Mouse (Mus musculus) left cerebral cortex, postnatal 14 days (tissue): ENCODE measurements around the gene Gm20821. TPM values are rescaled to one million over a fixed set of nuclear protein-coding genes. Genes with fewer than 3 reads are reported as not detected.
"Not testable (repeated sequence)": the region's sequence is repeated elsewhere in the genome, so short reads cannot be mapped to it uniquely, and the experiment has no call there.

Experiments
- DNase-seq, 2 experiments: peaks; one replicate each; pipeline ENCODE4 v3.0.0; 2021 to 2022; ENCODE audit warnings: low spot score in 2 of 2, mixed read lengths in 1 of 2
- intact Hi-C: fragments of 180-260 bp; cut with DNase I; formaldehyde crosslinking; loops from one replicate; pipeline ENCODE4 v1.15.1; 2025
- long read RNA-seq, 2 experiments: library from polyadenylated mRNA; stranded (forward); transcript quantifications; one replicate each; pipeline ENCODE4 v2.0.0; 2021
- total RNA-seq, 2 experiments: library from RNA; stranded (reverse); gene quantifications; 2 replicates each; pipeline ENCODE4 v1.2.3; 2021

Gm20821 gene
- total RNA-seq, result not detected
- long read RNA-seq, experiment 1, result 0 reads
- long read RNA-seq, experiment 2, result 0 reads

DNA sequence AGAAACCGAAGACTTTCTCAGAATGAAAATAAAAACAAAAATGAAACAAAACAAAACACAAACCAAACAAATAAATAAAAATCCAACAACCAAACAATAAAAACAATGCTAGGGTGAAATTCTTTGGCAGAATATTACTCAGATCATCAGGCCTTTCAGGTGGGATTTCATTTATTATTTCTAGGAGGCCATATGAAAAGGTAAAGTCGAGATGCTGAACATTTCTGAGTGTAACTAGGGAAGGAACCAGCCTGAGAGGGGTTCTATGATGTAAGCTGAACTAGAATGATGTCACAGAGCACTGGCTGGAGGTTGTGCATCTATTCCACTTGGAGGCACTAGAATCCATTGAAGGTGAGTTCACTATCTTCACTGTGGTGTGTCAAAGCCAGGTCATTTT is at the start of gene Gm20821:
TSS of gene Gm20821 (plus strand) at position 301 of the 400 bp plus-strand sequence.
- intact Hi-C loops, DNase-seq: not testable (repeated sequence)
